Mouse (Mus musculus) hindbrain, embryonic 16.5 days (tissue): Measurements from ENCODE around the gene Tsnaxip1. TPM values are rescaled to one million over a fixed set of nuclear protein-coding genes. Genes with fewer than 3 reads are reported as not detected.

Experiments used
- ATAC-seq: fragments of 200-750 bp; cut with Nextera tagmentation; 2 replicates; pipeline ENCODE4 v1.8.0; 2017; ENCODE audit warnings: moderate TSS enrichment, moderate library complexity
- H3K27ac ChIP-seq: fragments of 300-500 bp; sonication (generic); 2 replicates; pipeline ENCODE4 v1.5.1; 2014; ENCODE audit warnings: low read depth, mild to moderate bottlenecking, control low read depth, low read length, moderate library complexity
- H3K27me3 ChIP-seq: fragments of 300-500 bp; sonication (generic); replicated peaks from 2 replicates; pipeline ENCODE4 v1.6.1; 2014; ENCODE audit warnings: low read length; ENCODE audit not compliant: control insufficient read depth, insufficient read depth
- H3K36me3 ChIP-seq: fragments of 300-500 bp; sonication (generic); 2 replicates; pipeline ENCODE4 v1.6.1; 2014; ENCODE audit warnings: mild to moderate bottlenecking, low read length, moderate library complexity, mixed read lengths; ENCODE audit not compliant: control insufficient read depth, insufficient read depth
- H3K4me1 ChIP-seq: fragments of 300-500 bp; sonication (generic); 2 replicates; pipeline ENCODE4 v1.6.1; 2014; ENCODE audit warnings: low read depth, low read length; ENCODE audit not compliant: control insufficient read depth, insufficient read depth
- H3K4me2 ChIP-seq: fragments of 300-500 bp; sonication (generic); 2 replicates; pipeline ENCODE4 v1.6.1; 2014; ENCODE audit warnings: mild to moderate bottlenecking, low read length, control low read depth, moderate library complexity
- H3K4me3 ChIP-seq: fragments of 300-500 bp; sonication (generic); 2 replicates; pipeline ENCODE4 v1.5.1; 2014; ENCODE audit warnings: mild to moderate bottlenecking, low read length, control low read depth, moderate library complexity
- H3K9ac ChIP-seq: fragments of 300-500 bp; sonication (generic); 2 replicates; pipeline ENCODE4 v1.6.1; 2014; ENCODE audit warnings: low read depth, mild to moderate bottlenecking, control low read depth, low read length, moderate library complexity
- H3K9me3 ChIP-seq: fragments of 300-500 bp; sonication (generic); 2 replicates; pipeline ENCODE4 v1.6.1; 2014; ENCODE audit warnings: mild to moderate bottlenecking, low read length, moderate library complexity; ENCODE audit not compliant: control insufficient read depth
- WGBS: fragments of 180-500 bp; shearing (Covaris S2); extraction: QIAGEN DNeasy Blood & Tissue Kit; methylation state at CpG from one replicate; pipeline ENCODE4 v1.1.7; 2014; 5-methylcytosine and 5-hydroxymethylcytosine counted together
- polyA plus RNA-seq: library from polyadenylated mRNA; unstranded; fragments of >200 nt; fragmentation: Nextera tagmentation; extraction: Ambion mirVana; gene quantifications from 2 replicates; pipeline ENCODE4 v1.2.1, GENCODE M21; 2015

Gene Tsnaxip1
- polyA plus RNA-seq, 1 experiment from 2014 or later: 0.86 TPM

DNA sequence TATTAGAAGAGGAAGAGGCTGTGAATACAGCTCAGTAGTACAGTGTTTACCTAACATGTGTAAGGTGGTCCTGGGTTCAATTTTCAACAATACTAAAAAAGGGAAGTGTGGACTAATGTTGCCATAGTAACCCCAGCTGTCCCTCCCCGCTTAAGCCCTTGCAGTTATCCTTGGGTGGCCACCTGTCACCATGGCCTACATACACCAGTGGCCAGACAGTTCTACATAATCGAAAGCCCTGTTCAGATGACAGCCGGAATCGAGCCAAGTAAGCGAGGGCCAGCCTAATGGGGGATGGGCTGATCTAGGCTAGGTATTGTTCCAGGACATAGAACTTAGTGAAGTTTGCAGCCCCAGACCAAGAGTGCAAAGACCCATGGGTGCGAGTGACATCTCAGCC is 9.5 kb downstream of the Tsnaxip1 start:
- no peak for ATAC-seq
- H3K9me3 ChIP-seq: no peaks in the 10 kb centered on the region
- no peaks in the 10 kb centered on the region for H3K36me3 ChIP-seq
- no peak overlapping the region for H3K9ac ChIP-seq
- no peaks in the 10 kb centered on the region for H3K27me3 ChIP-seq
- H3K4me1 ChIP-seq: no peaks in the 10 kb centered on the region
- H3K4me3 ChIP-seq: no peak overlapping the region
- H3K4me2 ChIP-seq: no peak overlapping the region
- H3K27ac ChIP-seq: no peak overlapping the region
- WGBS: 79% methylated on average over 6 of the region's 6 CpGs

- H3K27ac ChIP-seq: no peak overlapping the region
- 91% methylated on average over 5 of the region's 5 CpGs for WGBS
- H3K27me3 ChIP-seq: no peaks in the 10 kb centered on the region
- H3K9me3 ChIP-seq: no peaks in the 10 kb centered on the region
- no peak overlapping the region for H3K4me3 ChIP-seq
- H3K36me3 ChIP-seq: peaks cover 6% of the 10 kb centered on the region
- H3K9ac ChIP-seq: no peak overlapping the region
- H3K4me1 ChIP-seq: no peaks in the 10 kb centered on the region
- H3K4me2 ChIP-seq: no peak overlapping the region
- no peak for ATAC-seq
Measured at GRCm38 (mm10) chr8:105839209-105839608, 11.7 kb downstream of the Tsnaxip1 start.

- H3K9me3 ChIP-seq: no peaks in the 10 kb centered on the region
- H3K27ac ChIP-seq: no peak overlapping the region
- no peaks in the 10 kb centered on the region for H3K27me3 ChIP-seq
- peaks cover 6% of the 10 kb centered on the region for H3K4me1 ChIP-seq
- ATAC-seq: no peak
- H3K9ac ChIP-seq: no peak overlapping the region
- no peak overlapping the region for H3K4me2 ChIP-seq
- peaks cover 27% of the 10 kb centered on the region for H3K36me3 ChIP-seq
- WGBS: 96% methylated on average over 11 of the region's 11 CpGs
- no peak overlapping the region for H3K4me3 ChIP-seq
Measured at GRCm38 (mm10) chr8:105846678-105847077, 19.1 kb downstream of the Tsnaxip1 start.

GRCm38 (mm10) chr8:105850014-105850413 is 22.5 kb downstream of the Tsnaxip1 start:
- Histone ChIP-seq H3K27ac (no peak overlapping the region), H3K9ac (no peak overlapping the region), H3K4me3 (no peak overlapping the region), H3K4me1 (peaks cover 9% of the 10 kb centered on the region), H3K27me3 (no peaks in the 10 kb centered on the region), H3K9me3 (no peaks in the 10 kb centered on the region), H3K4me2 (no peak overlapping the region), H3K36me3 (peaks cover 14% of the 10 kb centered on the region)
- WGBS: 82% methylated on average over 4 of the region's 4 CpGs
- ATAC-seq: no peak

GRCm38 (mm10) chr8:105850611-105851010 is 23.1 kb downstream of the Tsnaxip1 start:
- H3K4me1 ChIP-seq: peaks cover 9% of the 10 kb centered on the region
- peak overlapping the region; percentile 13 for H3K4me2 ChIP-seq
- H3K9ac ChIP-seq: no peak overlapping the region
- no peak overlapping the region for H3K4me3 ChIP-seq
- H3K9me3 ChIP-seq: no peaks in the 10 kb centered on the region
- H3K27me3 ChIP-seq: no peaks in the 10 kb centered on the region
- ATAC-seq: no peak
- H3K36me3 ChIP-seq: peaks cover 11% of the 10 kb centered on the region
- H3K27ac ChIP-seq: no peak overlapping the region
- WGBS: 86% methylated on average over 7 of the region's 7 CpGs

DNA sequence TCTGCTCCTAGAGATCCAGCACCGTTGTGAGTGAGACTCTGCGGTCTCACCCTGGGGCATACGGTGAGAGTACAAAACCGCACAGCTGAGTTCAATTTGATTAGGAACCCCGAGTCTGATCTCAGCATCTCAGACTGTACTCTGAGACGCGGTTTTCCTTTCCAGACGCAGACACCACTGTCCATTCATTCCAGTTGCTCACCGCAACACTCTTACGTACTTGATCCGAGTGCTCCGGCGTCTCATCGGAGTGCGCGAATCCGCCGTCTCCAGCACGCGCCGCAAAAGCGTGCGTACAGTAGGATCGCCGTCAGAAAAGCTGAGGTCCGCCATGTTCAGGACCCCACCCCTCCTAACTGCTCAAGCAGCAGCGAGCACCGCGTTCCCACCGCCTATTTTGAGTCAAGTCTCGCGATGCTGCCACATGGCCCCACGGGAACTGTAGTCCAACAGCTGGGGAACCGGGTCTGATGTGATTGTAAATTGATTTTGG is 24.2 kb downstream of the Tsnaxip1 start:
- H3K27me3 ChIP-seq: no peaks in the 10 kb centered on the region
- under 1% methylated on average over 34 of the region's 34 CpGs for WGBS

DNA sequence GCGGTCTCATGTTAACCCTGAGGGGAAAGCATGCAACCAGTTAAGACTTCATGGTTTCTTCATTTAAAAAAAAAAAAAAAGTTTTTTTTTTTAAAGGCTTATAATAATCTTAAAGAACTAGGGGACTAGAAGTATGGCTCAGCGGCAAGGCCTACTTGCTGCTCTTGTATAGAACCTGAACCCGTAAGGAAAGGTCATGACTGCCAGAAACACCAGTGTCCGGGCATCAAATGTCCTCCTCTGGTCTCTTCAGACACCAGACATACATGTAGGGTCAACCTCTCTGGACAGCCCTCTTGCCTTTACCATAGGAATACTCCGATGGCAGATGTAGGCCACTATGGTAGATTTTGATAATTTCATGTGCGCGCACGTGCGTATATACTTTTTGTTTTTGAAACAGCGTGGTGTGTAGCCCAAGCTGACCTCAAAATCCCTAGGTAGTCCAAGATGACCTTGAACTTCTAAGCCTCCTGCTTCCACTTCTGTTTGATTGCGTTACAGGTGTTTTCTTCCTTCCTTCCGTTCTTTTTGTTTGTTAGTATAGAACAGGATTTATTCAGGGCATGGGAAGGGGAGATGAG is 24.7 kb downstream of the Tsnaxip1 start:
- ATAC-seq: no peak
- H3K4me2 ChIP-seq: peak overlapping the region; percentile 59
- peak overlapping the region; percentile 80 for H3K4me3 ChIP-seq
- no peak overlapping the region for H3K9ac ChIP-seq
- 0 out of 2 replicates have a peak overlapping the region, but pooled peaks have one; percentile 20 for H3K27ac ChIP-seq
- no peaks in the 10 kb centered on the region for H3K9me3 ChIP-seq
- H3K4me1 ChIP-seq: peaks cover 23% of the 10 kb centered on the region
- no peaks in the 10 kb centered on the region for H3K27me3 ChIP-seq
- H3K36me3 ChIP-seq: peaks cover 3% of the 10 kb centered on the region
- 78% methylated on average over 12 of the region's 12 CpGs for WGBS

More for the DNA sequence above, 24.2 kb downstream of the Tsnaxip1 start:
- Histone ChIP-seq H3K9ac (peak overlapping the region; percentile 74), H3K4me3 (peak overlapping the region; percentile 80), H3K36me3 (peaks cover 3% of the 10 kb centered on the region), H3K9me3 (no peaks in the 10 kb centered on the region), H3K27ac (peak overlapping the region; percentile 83), H3K4me2 (peak overlapping the region; percentile 59), H3K4me1 (peaks cover 17% of the 10 kb centered on the region)
- peak; percentile 85 for ATAC-seq

GRCm38 (mm10) chr8:105853178-105853577 is 25.6 kb downstream of the Tsnaxip1 start, which contains the start of gene Cenpt:
Cenpt (minus strand) TSS chr8:105853278.
- Histone ChIP-seq H3K4me3 (no peak within 1 kb of the TSS), H3K9me3 (no peaks in the 10 kb centered on the region), H3K4me2 (peak within 1 kb of the TSS; percentile 59; the same call in 1 of the 2 replicates), H3K9ac (no peak within 1 kb of the TSS), H3K27ac (0 out of 2 replicates have a peak within 1 kb of the TSS, but pooled peaks have one; percentile 20), H3K27me3 (no peaks in the 10 kb centered on the region), H3K4me1 (peaks cover 31% of the 10 kb centered on the region), H3K36me3 (peaks cover 3% of the 10 kb centered on the region)
- WGBS: 95% methylated on average over 3 of the region's 3 CpGs
- ATAC-seq: no peak

DNA sequence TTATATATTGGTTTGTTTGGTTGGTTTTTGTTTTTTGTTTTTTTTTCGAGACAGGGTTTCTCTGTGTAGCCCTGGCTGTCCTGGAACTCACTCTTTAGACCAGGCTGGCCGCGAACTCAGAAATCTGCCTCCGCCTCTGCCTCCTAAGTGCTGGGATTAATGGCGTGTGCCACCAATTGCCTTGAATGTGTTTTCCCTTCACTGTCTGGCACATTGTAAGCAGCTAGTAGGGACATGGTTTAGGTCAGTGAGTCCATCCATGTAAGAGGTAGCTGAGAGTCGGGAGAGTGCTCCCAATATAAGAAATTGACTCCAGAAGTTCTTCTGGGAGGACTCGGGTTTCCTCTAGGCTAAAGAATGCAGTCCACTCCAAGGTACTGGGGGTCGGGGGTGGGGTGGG is 26.8 kb downstream of the Tsnaxip1 start:
- no peaks in the 10 kb centered on the region for H3K27me3 ChIP-seq
- ATAC-seq: peak; percentile 18
- peak overlapping the region; percentile 88 for H3K4me3 ChIP-seq
- H3K27ac ChIP-seq: peak overlapping the region; percentile 88; the same call in 1 of the 2 replicates
- peaks cover 39% of the 10 kb centered on the region for H3K4me1 ChIP-seq
- peak overlapping the region; percentile 94 for H3K4me2 ChIP-seq
- 28% methylated on average over 8 of the region's 8 CpGs for WGBS
- H3K9ac ChIP-seq: peak overlapping the region; percentile 83
- H3K36me3 ChIP-seq: no peaks in the 10 kb centered on the region; the same call in 1 of the 2 replicates
- H3K9me3 ChIP-seq: no peaks in the 10 kb centered on the region
